Mouse (Mus musculus) neural tube, embryonic 14.5 days (tissue): ENCODE data around the gene Fam92a. TPM values are rescaled to one million over a fixed set of nuclear protein-coding genes. Genes with fewer than 3 reads are reported as not detected.
"Not testable (repeated sequence)": the region's sequence is repeated elsewhere in the genome, so short reads cannot be mapped to it uniquely, and the experiment has no call there.

Source experiments
- ATAC-seq: fragments of 200-750 bp; cut with Nextera tagmentation; 2 replicates; pipeline ENCODE4 v1.8.0; 2017; ENCODE audit warnings: low read depth, mild to moderate bottlenecking, moderate TSS enrichment, moderate library complexity
- H3K27ac ChIP-seq: fragments of 300-500 bp; sonication (generic); 2 replicates; pipeline ENCODE4 v1.5.1; 2014; ENCODE audit warnings: low read depth, mild to moderate bottlenecking, control low read depth, low read length, moderate library complexity, mixed read lengths
- H3K27me3 ChIP-seq: fragments of 300-500 bp; sonication (generic); 2 replicates; pipeline ENCODE4 v1.6.1; 2014; ENCODE audit warnings: low read length; ENCODE audit not compliant: control insufficient read depth, insufficient read depth
- H3K36me3 ChIP-seq: fragments of 300-500 bp; sonication (generic); 2 replicates; pipeline ENCODE4 v1.6.1; 2014; ENCODE audit warnings: low read length, mixed read lengths; ENCODE audit not compliant: control insufficient read depth, insufficient read depth
- H3K4me1 ChIP-seq: fragments of 300-500 bp; sonication (generic); 2 replicates; pipeline ENCODE4 v1.6.1; 2014; ENCODE audit warnings: low read length; ENCODE audit not compliant: control insufficient read depth, insufficient read depth
- H3K4me2 ChIP-seq: fragments of 300-500 bp; sonication (generic); 2 replicates; pipeline ENCODE4 v1.6.1; 2014; ENCODE audit warnings: mild to moderate bottlenecking, low read depth, low read length, control low read depth
- H3K4me3 ChIP-seq: fragments of 300-500 bp; sonication (generic); 2 replicates; pipeline ENCODE4 v1.5.1; 2014; ENCODE audit warnings: low read depth, low read length, control low read depth, mixed read lengths
- H3K9ac ChIP-seq: fragments of 300-500 bp; sonication (generic); replicated peaks from 2 replicates; pipeline ENCODE4 v1.6.1; 2014; ENCODE audit warnings: low read depth, mild to moderate bottlenecking, control low read depth, low read length, mixed read lengths
- H3K9me3 ChIP-seq: fragments of 300-500 bp; sonication (generic); 2 replicates; pipeline ENCODE4 v1.6.1; 2016; ENCODE audit warnings: low read length; ENCODE audit not compliant: control insufficient read depth
- WGBS: fragments of 180-500 bp; shearing (Covaris S2); extraction: QIAGEN DNeasy Blood & Tissue Kit; methylation state at CpG from one replicate; pipeline ENCODE4 v1.1.7; 2014; 5-methylcytosine and 5-hydroxymethylcytosine counted together
- polyA plus RNA-seq: library from polyadenylated mRNA; unstranded; fragments of >200 nt; fragmentation: Nextera tagmentation; extraction: Ambion mirVana; gene quantifications from 2 replicates; pipeline ENCODE4 v1.2.1, GENCODE M21; 2014

The Fam92a gene
- 104 and 110 TPM in 2 replicates for polyA plus RNA-seq

DNA sequence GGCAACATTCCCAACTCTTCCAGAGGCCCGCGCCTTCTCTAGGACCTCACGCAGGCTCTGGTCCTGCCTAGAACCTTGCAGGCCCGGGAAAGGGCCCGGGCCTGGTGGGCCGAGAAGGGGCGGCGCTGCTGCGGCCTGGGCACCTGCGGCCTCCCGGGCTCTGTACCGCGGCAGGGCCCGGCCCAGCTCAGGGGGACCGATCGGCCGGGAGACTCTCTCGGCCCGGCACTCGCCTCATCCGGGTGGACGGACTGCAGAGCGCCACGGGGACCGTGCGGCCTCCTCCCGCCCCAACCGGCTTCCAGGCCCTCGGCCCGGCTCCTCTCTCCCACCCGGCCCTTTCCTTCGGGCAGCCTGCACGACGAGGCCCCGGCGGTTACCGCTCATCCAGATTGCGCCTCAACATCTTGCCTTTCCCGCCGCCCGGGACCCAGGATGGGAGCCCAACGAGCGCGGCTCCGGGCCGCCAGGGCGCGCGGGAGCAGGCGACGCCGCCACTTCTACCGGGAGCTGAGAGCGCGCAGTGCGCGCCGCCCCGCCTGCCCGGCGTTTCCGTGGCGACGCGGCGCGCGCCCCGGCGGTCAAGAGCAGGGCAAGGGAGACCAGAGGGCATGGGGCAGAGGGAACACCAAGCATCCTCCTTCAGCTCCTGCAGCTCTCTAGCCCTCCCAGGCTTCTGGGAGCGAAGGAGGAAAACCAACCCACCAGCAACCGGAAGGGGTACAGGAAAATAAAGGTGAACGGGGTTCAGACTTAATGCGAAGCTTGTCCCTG lies at the start of gene Fam92a:
Gene Fam92a (minus strand): TSS at position 698 of the 774 bp plus-strand sequence.
- H3K9ac ChIP-seq, result peak within 1 kb of the TSS; percentile 97
- ATAC-seq, result peak; percentile 92
- H3K4me3 ChIP-seq, result peak within 1 kb of the TSS; percentile 77
- peaks cover 7% of the 10 kb centered on the region for H3K4me1 ChIP-seq
- peaks cover 13% of the 10 kb centered on the region; the same call in 1 of the 2 replicates for H3K36me3 ChIP-seq
- no peaks in the 10 kb centered on the region for H3K27me3 ChIP-seq
- peak within 1 kb of the TSS; percentile 89 for H3K27ac ChIP-seq
- H3K4me2 ChIP-seq, result peak within 1 kb of the TSS; percentile 69
- WGBS, result under 1% methylated on average over 59 of the region's 74 CpGs
- no peaks in the 10 kb centered on the region for H3K9me3 ChIP-seq

DNA sequence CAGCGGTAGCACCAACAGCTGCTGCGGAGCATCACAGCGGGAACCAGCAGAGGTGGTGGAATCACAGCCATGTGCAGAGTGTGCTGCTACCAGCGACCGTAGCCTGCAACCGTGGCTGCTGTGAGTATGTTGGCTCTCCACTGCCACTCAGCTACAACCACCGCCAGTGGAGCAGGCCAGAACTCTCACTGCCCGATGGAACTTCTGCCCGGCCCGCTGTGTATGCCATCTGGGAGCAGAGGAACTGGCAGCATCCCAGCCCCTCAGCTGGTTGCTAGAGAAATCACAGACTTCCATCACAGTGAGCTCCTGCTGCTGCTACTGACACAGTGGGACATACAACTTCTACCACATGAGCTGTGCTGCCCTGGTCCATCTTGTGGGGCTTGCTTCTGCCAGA lies 7.2 kb upstream of the Fam92a start:
- Histone ChIP-seq H3K27me3 (no peaks in the 10 kb centered on the region), H3K27ac (no peak overlapping the region), H3K9ac (no peak overlapping the region), H3K9me3 (no peaks in the 10 kb centered on the region), H3K4me2 (no peak overlapping the region), H3K4me1 (no peaks in the 10 kb centered on the region), H3K36me3 (no peaks in the 10 kb centered on the region), H3K4me3 (no peak overlapping the region)
- ATAC-seq, result no peak
- 86% methylated on average over 10 of the region's 10 CpGs for WGBS

DNA sequence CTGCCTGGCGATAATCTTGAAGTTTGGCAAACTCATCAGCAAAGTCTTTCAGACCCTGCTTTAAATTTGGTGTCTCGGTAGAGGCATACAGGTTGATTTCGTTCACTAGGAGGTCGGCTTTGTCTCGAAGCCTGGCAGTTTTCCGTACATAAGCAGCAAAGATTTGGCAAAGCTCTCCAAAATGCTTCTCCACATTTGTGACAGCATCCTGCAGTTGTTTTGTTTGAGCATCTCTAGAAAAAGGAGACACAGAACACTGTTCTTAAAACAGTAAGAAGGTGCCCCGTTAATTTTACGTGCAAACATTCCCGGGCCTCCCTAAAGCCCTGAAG lies 863 bp downstream of the Fam92a start:
- Histone ChIP-seq H3K9ac (peak overlapping the region; percentile 97), H3K36me3 (peaks cover 18% of the 10 kb centered on the region; the same call in 1 of the 2 replicates), H3K4me3 (peak overlapping the region; percentile 77), H3K27ac (peak overlapping the region; percentile 89), H3K9me3 (no peaks in the 10 kb centered on the region), H3K27me3 (no peaks in the 10 kb centered on the region), H3K4me2 (peak overlapping the region; percentile 69), H3K4me1 (peaks cover 7% of the 10 kb centered on the region)
- 16% methylated on average over 9 of the region's 9 CpGs for WGBS
- no peak for ATAC-seq

DNA sequence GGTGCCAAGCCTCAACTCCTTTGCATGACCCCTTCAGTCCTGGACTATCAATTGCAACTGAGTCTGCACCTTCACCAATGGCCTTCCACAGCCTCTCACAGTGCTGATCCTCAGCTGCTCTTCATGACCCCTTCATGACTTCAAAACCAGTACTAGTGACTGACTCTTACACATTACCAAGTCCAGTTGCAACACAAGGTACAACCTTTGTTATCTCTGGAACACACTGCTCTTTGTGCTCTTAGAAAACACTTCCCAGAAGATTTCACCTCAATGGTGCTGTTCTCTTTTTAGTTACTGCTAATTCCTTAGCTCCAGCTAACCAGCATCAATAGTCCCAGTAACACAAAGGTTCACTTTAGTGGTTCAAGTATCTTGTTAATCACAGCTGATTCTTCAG lies 24.2 kb downstream of the Fam92a start:
- Histone ChIP-seq H3K4me2 (no peak overlapping the region), H3K9ac (no peak overlapping the region), H3K36me3 (no peaks in the 10 kb centered on the region), H3K9me3 (no peaks in the 10 kb centered on the region), H3K4me3 (no peak overlapping the region), H3K27ac (no peak overlapping the region), H3K4me1 (no peaks in the 10 kb centered on the region), H3K27me3 (no peaks in the 10 kb centered on the region)
- no peak for ATAC-seq

DNA sequence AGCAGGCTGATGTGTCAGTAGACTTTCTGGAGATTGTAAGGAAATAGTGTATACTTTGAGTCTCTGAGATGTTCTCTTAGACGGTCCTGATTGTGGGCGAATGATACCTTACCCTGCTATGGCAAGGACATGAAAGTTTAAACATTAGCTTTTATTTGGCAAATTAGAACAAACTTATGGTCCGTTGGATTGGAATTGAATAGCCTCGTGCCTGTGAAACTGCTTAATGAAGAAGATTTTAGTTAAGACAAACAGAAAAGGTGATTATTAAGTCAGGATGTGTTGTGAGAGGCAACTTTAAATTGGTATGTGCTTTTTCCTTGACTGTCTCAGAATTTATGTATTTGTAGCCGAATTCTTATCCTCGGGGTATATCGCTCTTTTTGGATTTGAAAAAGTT lies 30.3 kb downstream of the Fam92a start:
- not testable (repeated sequence) for ATAC-seq, H3K9me3 ChIP-seq, H3K4me2 ChIP-seq, H3K4me1 ChIP-seq, H3K36me3 ChIP-seq, H3K9ac ChIP-seq, H3K27ac ChIP-seq, H3K4me3 ChIP-seq, H3K27me3 ChIP-seq
- 92% methylated on average over 6 of the region's 7 CpGs for WGBS

DNA sequence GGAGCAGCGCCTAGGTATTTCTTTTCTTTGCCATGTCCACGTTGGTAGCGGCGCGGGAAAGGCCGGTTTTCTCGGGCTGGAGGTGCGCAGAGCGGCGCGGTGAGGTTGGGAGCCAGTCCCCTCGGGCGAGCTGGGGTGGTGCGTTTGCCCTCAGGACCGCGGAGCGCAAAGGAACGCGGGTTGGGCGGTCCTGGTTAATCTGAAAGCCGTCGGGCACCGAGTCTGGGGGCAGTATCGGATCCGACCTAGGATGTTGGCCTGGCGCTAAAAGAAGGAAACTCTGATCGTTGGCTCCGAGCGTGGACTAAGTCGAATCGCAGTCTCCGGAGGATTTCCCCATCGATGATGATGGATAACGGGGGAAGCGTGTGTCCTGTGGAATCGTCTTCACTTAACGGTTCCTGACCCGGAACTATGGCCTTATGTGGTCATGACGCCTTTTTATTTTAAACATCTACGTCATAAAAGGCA lies 31.2 kb downstream of the Fam92a start:
- WGBS, result 6% methylated on average over 20 of the region's 40 CpGs

DNA sequence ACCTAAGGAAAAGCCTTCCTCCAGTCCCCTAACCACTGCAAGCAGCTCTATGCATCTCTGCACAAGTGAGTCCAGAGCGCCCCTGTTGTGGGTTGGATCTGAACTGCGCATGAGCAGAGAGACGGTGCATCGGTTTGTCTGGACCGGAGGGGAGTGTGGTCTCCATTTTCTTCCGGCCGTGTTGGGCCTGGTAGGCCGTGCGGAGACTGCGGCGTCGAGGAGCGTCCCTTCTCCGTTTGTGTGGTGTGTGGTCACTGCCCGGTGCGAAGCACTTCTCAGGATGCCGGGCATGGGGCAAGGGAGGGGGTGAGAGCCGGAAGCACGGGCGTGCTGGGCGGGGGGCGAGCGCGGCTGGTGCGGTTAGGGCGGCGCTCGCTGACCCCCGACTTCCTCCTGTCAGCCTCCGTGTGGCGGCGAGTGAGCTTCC lies 31.7 kb downstream of the Fam92a start, which contains the start of gene Rbm12b1:
Gene Rbm12b1 (plus strand): TSS at position 124 of the 427 bp plus-strand sequence.
- Histone ChIP-seq H3K27ac (peak within 1 kb of the TSS; percentile 57), H3K4me2 (peak within 1 kb of the TSS; percentile 35; the same call in 1 of the 2 replicates), H3K4me3 (peak within 1 kb of the TSS; percentile 34), H3K9ac (0 out of 2 replicates have a peak within 1 kb of the TSS, but pooled peaks have one; percentile 39)
- 5% methylated on average over 17 of the region's 32 CpGs for whole genome bisulfite sequencing
- H3K4me1 ChIP-seq, H3K9me3 ChIP-seq, H3K27me3 ChIP-seq, H3K36me3 ChIP-seq: not testable (repeated sequence)
- ATAC-seq, result peak; percentile 99

More for the DNA sequence above, 31.2 kb downstream of the Fam92a start:
- not testable (repeated sequence) for H3K36me3 ChIP-seq, H3K4me1 ChIP-seq, H3K27me3 ChIP-seq, H3K9me3 ChIP-seq, H3K27ac ChIP-seq
- Histone ChIP-seq H3K9ac (0 out of 2 replicates have a peak overlapping the region, but pooled peaks have one; percentile 39), H3K4me3 (peak overlapping the region; percentile 34), H3K4me2 (peak overlapping the region; percentile 35; the same call in 1 of the 2 replicates)
- peak; percentile 87 for ATAC-seq

Other genes with a start within 250 kb of the Fam92a start
- 0.40 and 0.72 TPM in 2 replicates for gene Gm10604, start 190.8 kb downstream of the Fam92a start, polyA plus RNA-seq
- gene Rbm12b2, start 82.6 kb downstream of the Fam92a start, polyA plus RNA-seq, result 17.8 and 20.8 TPM in 2 replicates
- 9.5 and 9.7 TPM in 2 replicates for gene Rbm12b1, start 31.8 kb downstream of the Fam92a start, polyA plus RNA-seq